Mouse (Mus musculus) lung, embryonic 15.5 days (tissue): Measurements from ENCODE around the gene Slc5a1. TPM values are rescaled to one million over a fixed set of nuclear protein-coding genes. Genes with fewer than 3 reads are reported as not detected.

ENCODE experiments used
- polyA plus RNA-seq: library from polyadenylated mRNA; unstranded; fragments of >200 nt; fragmentation: Nextera tagmentation; extraction: Ambion mirVana; gene quantifications from 2 replicates; pipeline ENCODE4 v1.2.1, GENCODE M21; 2015

The Slc5a1 gene
- polyA plus RNA-seq, 1 experiment from 2014 or later = 0.22 TPM

Other genes with a start within 250 kb of the Slc5a1 start
- gene Prr14l, start 250.0 kb upstream of the Slc5a1 start, polyA plus RNA-seq = 13.2 and 17.5 TPM in 2 replicates
- 23.8 and 27.2 TPM in 2 replicates for gene Depdc5, start 240.5 kb upstream of the Slc5a1 start, polyA plus RNA-seq
- 455 TPM in 2 replicates for gene Ywhah, start 85.4 kb upstream of the Slc5a1 start, polyA plus RNA-seq
- gene Spon2, start 114.2 kb downstream of the Slc5a1 start, polyA plus RNA-seq = 21.3 and 26.4 TPM in 2 replicates
- gene Ctbp1, start 170.8 kb downstream of the Slc5a1 start, polyA plus RNA-seq = 351 and 372 TPM in 2 replicates
- gene Maea, start 231.3 kb downstream of the Slc5a1 start, polyA plus RNA-seq = 124 and 130 TPM in 2 replicates